Mouse (Mus musculus) midbrain, embryonic 16.5 days (tissue): ENCODE data around the gene Inpp5a. TPM values are rescaled to one million over a fixed set of nuclear protein-coding genes. Genes with fewer than 3 reads are reported as not detected.

Experiments
- ATAC-seq: fragments of 200-750 bp; cut with Nextera tagmentation; 2 replicates; pipeline ENCODE4 v1.8.0; 2017; ENCODE audit warnings: moderate TSS enrichment
- H3K27ac ChIP-seq: fragments of 300-500 bp; sonication (generic); 2 replicates; pipeline ENCODE4 v1.5.1; 2014; ENCODE audit warnings: mild to moderate bottlenecking, low read length, mixed read lengths
- H3K27me3 ChIP-seq: fragments of 300-500 bp; sonication (generic); 2 replicates; pipeline ENCODE4 v1.6.1; 2014; ENCODE audit warnings: low read depth, low read length, mixed read lengths; ENCODE audit not compliant: control insufficient read depth, insufficient read depth
- H3K36me3 ChIP-seq: fragments of 300-500 bp; sonication (generic); 2 replicates; pipeline ENCODE4 v1.6.1; 2014; ENCODE audit warnings: mild to moderate bottlenecking, low read length, moderate library complexity, mixed read lengths; ENCODE audit not compliant: control insufficient read depth, insufficient read depth
- H3K4me1 ChIP-seq: fragments of 300-500 bp; sonication (generic); 2 replicates; pipeline ENCODE4 v1.6.1; 2014; ENCODE audit warnings: mild to moderate bottlenecking, low read length, mixed read lengths; ENCODE audit not compliant: control insufficient read depth, insufficient read depth
- H3K4me2 ChIP-seq: fragments of 300-500 bp; sonication (generic); 2 replicates; pipeline ENCODE4 v1.6.1; 2014; ENCODE audit warnings: mild to moderate bottlenecking, low read length, mixed read lengths
- H3K4me3 ChIP-seq: fragments of 300-500 bp; sonication (generic); 2 replicates; pipeline ENCODE4 v1.5.1; 2014; ENCODE audit warnings: low read depth, mild to moderate bottlenecking, low read length, moderate library complexity, mixed read lengths
- H3K9ac ChIP-seq: fragments of 300-500 bp; sonication (generic); 2 replicates; pipeline ENCODE4 v1.6.1; 2014; ENCODE audit warnings: low read depth, low read length, mixed read lengths
- H3K9me3 ChIP-seq: fragments of 300-500 bp; sonication (generic); replicated peaks from 2 replicates; pipeline ENCODE4 v1.6.1; 2014; ENCODE audit warnings: mild to moderate bottlenecking, low read length, mixed read lengths; ENCODE audit not compliant: control insufficient read depth, poor library complexity, severe bottlenecking
- WGBS: fragments of 180-500 bp; shearing (Covaris S2); extraction: QIAGEN DNeasy Blood & Tissue Kit; methylation state at CpG from one replicate; pipeline ENCODE4 v1.1.7; 2014; 5-methylcytosine and 5-hydroxymethylcytosine counted together
- polyA plus RNA-seq: library from polyadenylated mRNA; unstranded; fragments of >200 nt; fragmentation: Nextera tagmentation; extraction: Ambion mirVana; gene quantifications from 2 replicates; pipeline ENCODE4 v1.2.1, GENCODE M21; 2015

The Inpp5a gene
- polyA plus RNA-seq, 1 experiment from 2014 or later, result 15.3 TPM

- H3K9me3 ChIP-seq, result no peaks in the 10 kb centered on the region
- H3K4me2 ChIP-seq, result no peak overlapping the region
- peaks cover 34% of the 10 kb centered on the region for H3K27me3 ChIP-seq
- no peak overlapping the region for H3K4me3 ChIP-seq
- H3K4me1 ChIP-seq, result no peaks in the 10 kb centered on the region
- 28% methylated on average over 2 of the region's 2 CpGs for WGBS
- no peak overlapping the region for H3K27ac ChIP-seq
- ATAC-seq, result no peak
- no peaks in the 10 kb centered on the region for H3K36me3 ChIP-seq
- H3K9ac ChIP-seq, result no peak overlapping the region
These were observed 162.6 kb downstream of the Inpp5a start for GRCm38 (mm10) chr7:139551519-139551918.

- Histone ChIP-seq H3K27me3 (peaks cover 16% of the 10 kb centered on the region), H3K4me1 (no peaks in the 10 kb centered on the region; the same call in 1 of the 2 replicates), H3K4me2 (no peak overlapping the region), H3K9ac (no peak overlapping the region), H3K27ac (no peak overlapping the region), H3K4me3 (no peak overlapping the region), H3K9me3 (no peaks in the 10 kb centered on the region), H3K36me3 (no peaks in the 10 kb centered on the region)
- no peak for ATAC-seq
- WGBS, result 22% methylated on average over 5 of the region's 5 CpGs
These were observed 167.4 kb downstream of the Inpp5a start for GRCm38 (mm10) chr7:139556331-139556730.

- no peak for ATAC-seq
- H3K36me3 ChIP-seq, result no peaks in the 10 kb centered on the region
- H3K9ac ChIP-seq, result no peak overlapping the region
- peaks cover 16% of the 10 kb centered on the region for H3K27me3 ChIP-seq
- no peak overlapping the region for H3K4me3 ChIP-seq
- no peak overlapping the region for H3K4me2 ChIP-seq
- no peaks in the 10 kb centered on the region for H3K9me3 ChIP-seq
- H3K4me1 ChIP-seq, result no peaks in the 10 kb centered on the region; the same call in 1 of the 2 replicates
- WGBS, result 10% methylated on average over 10 of the region's 10 CpGs
- H3K27ac ChIP-seq, result no peak overlapping the region
These were observed 168.0 kb downstream of the Inpp5a start for GRCm38 (mm10) chr7:139556746-139557526.

- peaks cover 6% of the 10 kb centered on the region for H3K4me1 ChIP-seq
- H3K4me2 ChIP-seq, result no peak overlapping the region
- no peak overlapping the region for H3K27ac ChIP-seq
- no peaks in the 10 kb centered on the region for H3K9me3 ChIP-seq
- 93% methylated on average over 10 of the region's 10 CpGs for WGBS
- H3K36me3 ChIP-seq, result no peaks in the 10 kb centered on the region
- no peak for ATAC-seq
- no peak overlapping the region for H3K9ac ChIP-seq
- H3K27me3 ChIP-seq, result peaks cover 9% of the 10 kb centered on the region
- H3K4me3 ChIP-seq, result no peak overlapping the region
These were observed 170.8 kb downstream of the Inpp5a start for GRCm38 (mm10) chr7:139559659-139560058.

DNA sequence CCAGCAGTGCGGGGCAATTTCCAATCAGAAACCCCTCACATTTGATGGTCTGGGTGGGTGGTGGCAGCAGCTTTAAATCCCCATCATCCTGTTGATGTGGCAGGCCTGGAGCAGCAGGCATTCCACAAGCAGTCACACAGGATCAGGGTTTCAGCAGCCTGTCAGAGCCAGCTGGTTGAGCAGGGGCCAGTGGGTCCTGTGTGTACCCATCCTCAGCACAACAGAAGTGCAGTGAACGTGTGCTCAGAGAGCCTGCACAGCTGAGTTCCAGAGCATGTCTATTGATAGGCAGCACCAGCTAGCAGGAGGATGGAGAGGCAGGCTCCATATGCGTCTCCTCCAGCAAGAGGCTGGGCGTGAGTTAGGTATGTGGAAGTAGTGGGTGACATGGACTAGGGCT, 174.5 kb downstream of the Inpp5a start:
- peaks cover 9% of the 10 kb centered on the region; the same call in 1 of the 2 replicates for H3K27me3 ChIP-seq
- H3K4me3 ChIP-seq, result no peak overlapping the region
- H3K9ac ChIP-seq, result no peak overlapping the region
- WGBS, result 55% methylated on average over 4 of the region's 4 CpGs
- no peak overlapping the region for H3K27ac ChIP-seq
- H3K4me1 ChIP-seq, result peaks cover 6% of the 10 kb centered on the region
- H3K36me3 ChIP-seq, result no peaks in the 10 kb centered on the region
- no peaks in the 10 kb centered on the region for H3K9me3 ChIP-seq
- H3K4me2 ChIP-seq, result no peak overlapping the region
- no peak for ATAC-seq

DNA sequence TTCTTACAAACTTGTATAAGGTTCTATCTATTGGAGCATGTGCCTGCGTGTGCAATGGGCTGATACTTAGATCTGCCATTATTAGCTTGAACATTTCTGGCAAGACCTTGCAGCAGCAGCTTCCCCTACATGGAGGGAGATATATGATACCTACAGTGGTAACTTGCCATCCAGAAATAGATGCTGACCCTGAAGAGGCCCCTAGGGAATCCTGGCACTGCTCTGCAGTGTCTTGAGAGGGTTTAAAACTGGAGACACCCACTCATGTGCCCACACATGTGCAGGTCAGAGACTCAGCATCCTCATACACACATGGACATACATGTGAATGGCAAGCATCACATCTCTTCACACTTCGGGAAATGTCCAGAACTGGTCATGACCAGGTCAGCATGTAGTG, 175.3 kb downstream of the Inpp5a start:
- Histone ChIP-seq H3K36me3 (no peaks in the 10 kb centered on the region), H3K4me1 (peaks cover 6% of the 10 kb centered on the region), H3K9ac (no peak overlapping the region), H3K27me3 (peaks cover 4% of the 10 kb centered on the region; the same call in 1 of the 2 replicates), H3K4me2 (no peak overlapping the region), H3K4me3 (no peak overlapping the region), H3K27ac (no peak overlapping the region), H3K9me3 (no peaks in the 10 kb centered on the region)
- no peak for ATAC-seq
- 91% methylated on average over 2 of the region's 2 CpGs for WGBS

GRCm38 (mm10) chr7:139565998-139566397, 177.1 kb downstream of the Inpp5a start:
- WGBS, result 71% methylated on average over 6 of the region's 6 CpGs
- Histone ChIP-seq H3K27me3 (peaks cover 4% of the 10 kb centered on the region; the same call in 1 of the 2 replicates), H3K9me3 (no peaks in the 10 kb centered on the region), H3K27ac (no peak overlapping the region), H3K9ac (no peak overlapping the region), H3K36me3 (no peaks in the 10 kb centered on the region), H3K4me2 (no peak overlapping the region), H3K4me1 (peaks cover 6% of the 10 kb centered on the region), H3K4me3 (no peak overlapping the region)
- no peak for ATAC-seq

GRCm38 (mm10) chr7:139566533-139566932, 177.6 kb downstream of the Inpp5a start:
- peaks cover 4% of the 10 kb centered on the region; the same call in 1 of the 2 replicates for H3K27me3 ChIP-seq
- no peak overlapping the region for H3K27ac ChIP-seq
- H3K4me1 ChIP-seq, result peaks cover 6% of the 10 kb centered on the region
- no peak overlapping the region for H3K4me2 ChIP-seq
- WGBS, result 91% methylated on average over 8 of the region's 8 CpGs
- H3K36me3 ChIP-seq, result no peaks in the 10 kb centered on the region
- H3K4me3 ChIP-seq, result no peak overlapping the region
- no peaks in the 10 kb centered on the region for H3K9me3 ChIP-seq
- ATAC-seq, result no peak
- no peak overlapping the region for H3K9ac ChIP-seq

DNA sequence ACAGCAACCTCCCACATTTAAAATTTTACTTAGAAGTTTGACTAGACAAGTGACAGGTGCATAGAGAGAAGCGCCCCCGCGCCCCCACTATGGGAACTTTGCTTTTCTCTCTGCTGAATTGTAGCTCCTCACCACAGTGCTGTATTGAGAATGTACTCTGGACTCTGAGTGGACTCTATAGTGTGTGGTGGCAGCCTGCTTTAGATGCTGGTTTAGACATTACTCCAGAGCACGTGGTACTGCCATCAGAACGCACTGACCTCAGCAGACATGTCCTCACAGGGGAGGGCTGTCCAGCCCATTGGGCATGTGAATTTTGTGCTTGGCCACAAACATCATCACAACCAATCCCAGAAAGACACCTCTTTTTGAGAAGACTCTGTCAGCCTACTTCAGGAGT, 181.9 kb downstream of the Inpp5a start:
- Histone ChIP-seq H3K27me3 (peaks cover 6% of the 10 kb centered on the region; the same call in 1 of the 2 replicates), H3K27ac (no peak overlapping the region), H3K4me3 (no peak overlapping the region), H3K36me3 (no peaks in the 10 kb centered on the region), H3K9me3 (no peaks in the 10 kb centered on the region), H3K4me2 (no peak overlapping the region), H3K4me1 (no peaks in the 10 kb centered on the region), H3K9ac (no peak overlapping the region)
- WGBS, result 98% methylated on average over 5 of the region's 5 CpGs
- no peak for ATAC-seq
